Mouse (Mus musculus): ENCODE measurements around the gene Fam120a. TPM values are rescaled to one million over a fixed set of nuclear protein-coding genes. Genes with fewer than 3 reads are reported as not detected.
A peak's percentile ranks its signal among the peaks of the same experiment; 100 is the strongest.

Gene Fam120a
- polyA plus RNA-seq (2021), result 172 TPM

GRCm38 (mm10) chr13:48967956-48968749 is at the start of gene Fam120a:
Gene Fam120a, minus strand, starts transcription at chr13:48968017.
- ChIA-PET CTCF (interaction anchor here (1.0 kb wide), 1 partner anchor 28 kb away, joined by 3 read pairs; no protein-coding TSS in a partner anchor), POLR2A (no interaction called here)
- ATAC-seq, result peak; percentile 71
- H3K27me3 ChIP-seq, result no peaks in the 10 kb centered on the region
- in situ Hi-C loops (cut with MboI; ENCODE audit: low pct_unique_long_range_greater_than_20kb), result no loop called here
- DNase-seq (ENCODE audit: low read depth, low spot score), result no peak
- no peak for TF ChIP-seq CTCF (IDR thresholded peaks at IDR 0.05)

GRCm38 (mm10) chr13:49017375-49017774 is 49.6 kb upstream of the Fam120a start:
- ChIA-PET POLR2A (interaction anchor here (0.7 kb wide), 1 partner anchor 53 kb away, joined by 4 read pairs; no protein-coding TSS in a partner anchor), CTCF (interaction anchor here (2.1 kb wide), 1 partner anchor 20 kb away, joined by 8 read pairs; no protein-coding TSS in a partner anchor)
- ATAC-seq, result no peak
- in situ Hi-C loops (cut with MboI; ENCODE audit: low pct_unique_long_range_greater_than_20kb), result no loop called here
- DNase-seq (ENCODE audit: low read depth, low spot score), result no peak
- TF ChIP-seq CTCF (IDR thresholded peaks at IDR 0.05), result no peak
- no peaks in the 10 kb centered on the region for H3K27me3 ChIP-seq

- peak; percentile 89 for ATAC-seq
- CTCF ChIA-PET, result interaction anchor here (0.7 to 2.1 kb wide), 3 partner anchors 16 to 49 kb away, joined by 3 to 8 read pairs (median 3); no protein-coding TSS in a partner anchor
Measured at GRCm38 (mm10) chr13:49016311-49016761, 48.5 kb upstream of the Fam120a start.

GRCm38 (mm10) chr13:49015366-49016306 is 47.8 kb upstream of the Fam120a start:
- ATAC-seq (peak; percentile 17), DNase-seq (ENCODE audit: low read depth, low spot score) (no peak)
- CTCF ChIA-PET, result interaction anchor here (0.7 to 2.1 kb wide), 3 partner anchors 15 to 50 kb away, joined by 3 to 8 read pairs (median 3); no protein-coding TSS in a partner anchor
- in situ Hi-C loops (cut with MboI; ENCODE audit: low pct_unique_long_range_greater_than_20kb), result no loop called here
- POLR2A ChIA-PET, result no interaction called here
- no peak for TF ChIP-seq CTCF (IDR thresholded peaks at IDR 0.05)
- H3K27me3 ChIP-seq, result no peaks in the 10 kb centered on the region

More at GRCm38 (mm10) chr13:49016311-49016761, 48.5 kb upstream of the Fam120a start:
- POLR2A ChIA-PET, result no interaction called here
- in situ Hi-C loops (cut with MboI; ENCODE audit: low pct_unique_long_range_greater_than_20kb), result no loop called here
- DNase-seq (ENCODE audit: low read depth, low spot score), result peak; percentile 85
- H3K27me3 ChIP-seq, result no peaks in the 10 kb centered on the region
- no peak for TF ChIP-seq CTCF (IDR thresholded peaks at IDR 0.05)

- no peak for TF ChIP-seq CTCF (IDR thresholded peaks at IDR 0.05)
- ChIA-PET CTCF (interaction anchor here (1.2 kb wide), 1 partner anchor 15 kb away, joined by 5 read pairs; no protein-coding TSS in a partner anchor), POLR2A (no interaction called here)
- DNase-seq (ENCODE audit: low read depth, low spot score), result no peak
- in situ Hi-C loops (cut with MboI; ENCODE audit: low pct_unique_long_range_greater_than_20kb), result no loop called here
- H3K27me3 ChIP-seq, result peaks cover 2% of the 10 kb centered on the region
- no peak for ATAC-seq
Measured at GRCm38 (mm10) chr13:49013206-49013794, 45.5 kb upstream of the Fam120a start.

- DNase-seq (ENCODE audit: low read depth, low spot score) (no peak), ATAC-seq (no peak)
- ChIA-PET POLR2A (no interaction called here), CTCF (interaction anchor here (1.0 to 4.7 kb wide), 3 partner anchors 10 to 62 kb away, joined by 3 to 19 read pairs (median 3); no protein-coding TSS in a partner anchor)
- in situ Hi-C loops (cut with MboI; ENCODE audit: low pct_unique_long_range_greater_than_20kb), result no loop called here
- no peak for TF ChIP-seq CTCF (IDR thresholded peaks at IDR 0.05)
- no peaks in the 10 kb centered on the region for H3K27me3 ChIP-seq
Measured at GRCm38 (mm10) chr13:49001691-49002090, 33.9 kb upstream of the Fam120a start.

GRCm38 (mm10) chr13:48998591-48998990 is 30.8 kb upstream of the Fam120a start:
- POLR2A ChIA-PET, result interaction anchor here (1.0 kb wide), 1 partner anchor 170 kb away, joined by 3 read pairs; no protein-coding TSS in a partner anchor
- in situ Hi-C loops (cut with MboI; ENCODE audit: low pct_unique_long_range_greater_than_20kb), result loop anchor here (5.0 kb wide), 2 partner anchors 181 to 346 kb away; no protein-coding TSS in a partner anchor
- TF ChIP-seq CTCF (IDR thresholded peaks at IDR 0.05), result peak; percentile 75
- no peak for DNase-seq (ENCODE audit: low read depth, low spot score)
- CTCF ChIA-PET, result interaction anchor here (0.9 to 4.7 kb wide), 8 partner anchors 14 to 215 kb away, joined by 3 to 19 read pairs (median 4); no protein-coding TSS in a partner anchor
- ATAC-seq, result no peak
- H3K27me3 ChIP-seq, result no peaks in the 10 kb centered on the region

- ChIA-PET POLR2A (interaction anchor here (1.0 to 1.3 kb wide), 3 partner anchors 9 to 30 kb away, joined by 4 to 5 read pairs (median 4); no protein-coding TSS in a partner anchor), CTCF (interaction anchor here (0.7 to 2.5 kb wide), 11 partner anchors 12 to 190 kb away, joined by 3 to 8 read pairs (median 3); no protein-coding TSS in a partner anchor)
- H3K27me3 ChIP-seq, result no peaks in the 10 kb centered on the region
- ATAC-seq (no peak), DNase-seq (ENCODE audit: low read depth, low spot score) (no peak)
- in situ Hi-C loops (cut with MboI; ENCODE audit: low pct_unique_long_range_greater_than_20kb), result loop anchor here (5.0 kb wide), 2 partner anchors 179 to 344 kb away; no protein-coding TSS in a partner anchor
- no peak for TF ChIP-seq CTCF (IDR thresholded peaks at IDR 0.05)
Measured at GRCm38 (mm10) chr13:48996731-48997130, 28.9 kb upstream of the Fam120a start.

GRCm38 (mm10) chr13:48994903-48995302 is 27.1 kb upstream of the Fam120a start:
- POLR2A ChIA-PET, result no interaction called here
- no peak for ATAC-seq
- no peak for TF ChIP-seq CTCF (IDR thresholded peaks at IDR 0.05)
- no peak for DNase-seq (ENCODE audit: low read depth, low spot score)
- CTCF ChIA-PET, result interaction anchor here (1.3 to 3.2 kb wide), 2 partner anchors 13 to 19 kb away, joined by 4 to 15 read pairs; no protein-coding TSS in a partner anchor
- in situ Hi-C loops (cut with MboI; ENCODE audit: low pct_unique_long_range_greater_than_20kb), result loop anchor here (5.0 kb wide), 2 partner anchors 178 to 343 kb away; no protein-coding TSS in a partner anchor
- no peaks in the 10 kb centered on the region for H3K27me3 ChIP-seq

All from Patski (cell line).